Mouse (Mus musculus): ENCODE data around the gene Mettl7a1. TPM values are rescaled to one million over a fixed set of nuclear protein-coding genes. Genes with fewer than 3 reads are reported as not detected.
A peak's percentile ranks its signal among the peaks of the same experiment; 100 is the strongest.
"Not testable (repeated sequence)": the region's sequence is repeated elsewhere in the genome, so short reads cannot be mapped to it uniquely, and the experiment has no call there.

Mettl7a1 gene
- total and polyA plus RNA-seq, 2 experiments, result 201 to 366 TPM

- Histone ChIP-seq H3K4me3 (ENCODE audit: insufficient read depth, low read depth, low read length) (no peak overlapping the region), H3K9ac (ENCODE audit: low read depth, low read length) (no peak overlapping the region), H3K27me3 (ENCODE audit: control insufficient read depth, insufficient read depth, low read length) (no peaks in the 10 kb centered on the region), H3K4me1 (ENCODE audit: control insufficient read depth, insufficient read depth, low read length) (no peaks in the 10 kb centered on the region), H3K36me3 (ENCODE audit: control insufficient read depth, insufficient read depth, low read length) (no peaks in the 10 kb centered on the region), H3K79me2 (ENCODE audit: control insufficient read depth, insufficient read depth, low read length) (no peaks in the 10 kb centered on the region), H3K27ac (replicated peaks; ENCODE audit: insufficient read depth, low read depth, low read length) (no peak overlapping the region)
- 88% methylated on average over 5 of the region's 5 CpGs for WGBS
- TF ChIP-seq CTCF (IDR thresholded peaks at IDR 0.05; ENCODE audit: low read depth, low read length) (no peak), POLR2A (IDR thresholded peaks at IDR 0.05; ENCODE audit: extremely low read depth, insufficient read depth, low read length) (no peak)
- DNase-seq (ENCODE audit: extremely low read depth, low read depth, low spot score), result no peak
Measured at GRCm38 (mm10) chr15:100355876-100356275, 51.9 kb downstream of the Mettl7a1 start.

GRCm38 (mm10) chr15:100364242-100364641 lies 60.3 kb downstream of the Mettl7a1 start, which contains the start of gene Higd1c:
Gene Higd1c (plus strand): TSS chr15:100364542.
- Histone ChIP-seq H3K4me3 (ENCODE audit: insufficient read depth, low read depth, low read length) (no peak within 1 kb of the TSS), H3K36me3 (ENCODE audit: control insufficient read depth, insufficient read depth, low read length) (no peaks in the 10 kb centered on the region)
- no peak for TF ChIP-seq POLR2A (IDR thresholded peaks at IDR 0.05; ENCODE audit: extremely low read depth, insufficient read depth, low read length)
- no peak for TF ChIP-seq CTCF (IDR thresholded peaks at IDR 0.05; ENCODE audit: low read depth, low read length)

GRCm38 (mm10) chr15:100365967-100366366 lies 62.0 kb downstream of the Mettl7a1 start:
- WGBS, result 92% methylated on average over 9 of the region's 9 CpGs
- H3K27me3 ChIP-seq (ENCODE audit: control insufficient read depth, insufficient read depth, low read length); H3K79me2 ChIP-seq (ENCODE audit: control insufficient read depth, insufficient read depth, low read length); H3K4me1 ChIP-seq (ENCODE audit: control insufficient read depth, insufficient read depth, low read length); H3K27ac ChIP-seq (replicated peaks; ENCODE audit: insufficient read depth, low read depth, low read length); H3K9ac ChIP-seq (ENCODE audit: low read depth, low read length); H3K36me3 ChIP-seq (ENCODE audit: control insufficient read depth, insufficient read depth, low read length); DNase-seq (ENCODE audit: extremely low read depth, low read depth, low spot score); H3K4me3 ChIP-seq (ENCODE audit: insufficient read depth, low read depth, low read length): not testable (repeated sequence)

More at GRCm38 (mm10) chr15:100364242-100364641, 60.3 kb downstream of the Mettl7a1 start, which contains the start of gene Higd1c:
- no peak within 1 kb of the TSS for H3K27ac ChIP-seq (replicated peaks; ENCODE audit: insufficient read depth, low read depth, low read length)
- DNase-seq (ENCODE audit: extremely low read depth, low read depth, low spot score), result no peak
- H3K79me2 ChIP-seq (ENCODE audit: control insufficient read depth, insufficient read depth, low read length), result no peaks in the 10 kb centered on the region
- H3K9ac ChIP-seq (ENCODE audit: low read depth, low read length), result no peak within 1 kb of the TSS
- no peaks in the 10 kb centered on the region for H3K4me1 ChIP-seq (ENCODE audit: control insufficient read depth, insufficient read depth, low read length)
- H3K27me3 ChIP-seq (ENCODE audit: control insufficient read depth, insufficient read depth, low read length), result no peaks in the 10 kb centered on the region
- 79% methylated on average over 7 of the region's 7 CpGs for WGBS

- Histone ChIP-seq H3K4me1 (ENCODE audit: control insufficient read depth, insufficient read depth, low read length) (no peaks in the 10 kb centered on the region), H3K27me3 (ENCODE audit: control insufficient read depth, insufficient read depth, low read length) (no peaks in the 10 kb centered on the region), H3K4me3 (ENCODE audit: insufficient read depth, low read depth, low read length) (no peak overlapping the region), H3K27ac (replicated peaks; ENCODE audit: insufficient read depth, low read depth, low read length) (no peak overlapping the region), H3K9ac (ENCODE audit: low read depth, low read length) (no peak overlapping the region), H3K36me3 (ENCODE audit: control insufficient read depth, insufficient read depth, low read length) (no peaks in the 10 kb centered on the region), H3K79me2 (ENCODE audit: control insufficient read depth, insufficient read depth, low read length) (no peaks in the 10 kb centered on the region)
- 88% methylated on average over 7 of the region's 7 CpGs for WGBS
- TF ChIP-seq CTCF (IDR thresholded peaks at IDR 0.05; ENCODE audit: low read depth, low read length), result no peak
- no peak for DNase-seq (ENCODE audit: extremely low read depth, low read depth, low spot score)
Measured at GRCm38 (mm10) chr15:100367119-100367518, 63.2 kb downstream of the Mettl7a1 start.

- DNase-seq (ENCODE audit: extremely low read depth, low read depth, low spot score), result peak; percentile 58
- Histone ChIP-seq H3K27ac (replicated peaks; ENCODE audit: insufficient read depth, low read depth, low read length) (no peak overlapping the region), H3K4me1 (ENCODE audit: control insufficient read depth, insufficient read depth, low read length) (no peaks in the 10 kb centered on the region), H3K4me3 (ENCODE audit: insufficient read depth, low read depth, low read length) (no peak overlapping the region), H3K9ac (ENCODE audit: low read depth, low read length) (no peak overlapping the region), H3K36me3 (ENCODE audit: control insufficient read depth, insufficient read depth, low read length) (no peaks in the 10 kb centered on the region), H3K79me2 (ENCODE audit: control insufficient read depth, insufficient read depth, low read length) (no peaks in the 10 kb centered on the region), H3K27me3 (ENCODE audit: control insufficient read depth, insufficient read depth, low read length) (no peaks in the 10 kb centered on the region)
- TF ChIP-seq CTCF (IDR thresholded peaks at IDR 0.05; ENCODE audit: low read depth, low read length) (peak; percentile 31), POLR2A (IDR thresholded peaks at IDR 0.05; ENCODE audit: extremely low read depth, insufficient read depth, low read length) (no peak)
- 45% methylated on average over 5 of the region's 5 CpGs for WGBS
Measured at GRCm38 (mm10) chr15:100375066-100375465, 71.1 kb downstream of the Mettl7a1 start.

GRCm38 (mm10) chr15:100377847-100378505 lies 74.0 kb downstream of the Mettl7a1 start:
- not testable (repeated sequence) for H3K4me3 ChIP-seq (ENCODE audit: insufficient read depth, low read depth, low read length); H3K27me3 ChIP-seq (ENCODE audit: control insufficient read depth, insufficient read depth, low read length); H3K27ac ChIP-seq (replicated peaks; ENCODE audit: insufficient read depth, low read depth, low read length); DNase-seq (ENCODE audit: extremely low read depth, low read depth, low spot score); H3K4me1 ChIP-seq (ENCODE audit: control insufficient read depth, insufficient read depth, low read length); H3K79me2 ChIP-seq (ENCODE audit: control insufficient read depth, insufficient read depth, low read length); H3K9ac ChIP-seq (ENCODE audit: low read depth, low read length); H3K36me3 ChIP-seq (ENCODE audit: control insufficient read depth, insufficient read depth, low read length)
- 22% methylated on average over 3 of the region's 9 CpGs for WGBS

Other genes with a start within 250 kb of the Mettl7a1 start
- 11.2 and 16.8 TPM in 2 replicates for gene Atf1, start 76.3 kb upstream of the Mettl7a1 start, total RNA-seq (2014; rRNA removed)
- gene Atf1, start 76.3 kb upstream of the Mettl7a1 start, polyA plus RNA-seq (2012; rRNA removed), result 35.1 and 36.3 TPM in 2 replicates
- not detected in 2 replicates for gene Tmprss12, start 23.3 kb upstream of the Mettl7a1 start, total RNA-seq (2014; rRNA removed)
- not detected in 2 replicates for gene Tmprss12, start 23.3 kb upstream of the Mettl7a1 start, polyA plus RNA-seq (2012; rRNA removed)
- gene Mettl7a3, start 30.8 kb downstream of the Mettl7a1 start, total RNA-seq (2014; rRNA removed), result not detected in 2 replicates
- gene Mettl7a3, start 30.8 kb downstream of the Mettl7a1 start, polyA plus RNA-seq (2012; rRNA removed), result not detected in 2 replicates
- not detected in 2 replicates for gene Methig1, start 49.0 kb downstream of the Mettl7a1 start, total RNA-seq (2014; rRNA removed)
- 0.15 TPM in 1 of 2 replicates, not detected in the other for gene Methig1, start 49.0 kb downstream of the Mettl7a1 start, polyA plus RNA-seq (2012; rRNA removed)
- 0.13 TPM in 1 of 2 replicates, not detected in the other for gene Mettl7a2, start 49.1 kb downstream of the Mettl7a1 start, total RNA-seq (2014; rRNA removed)
- gene Mettl7a2, start 49.1 kb downstream of the Mettl7a1 start, polyA plus RNA-seq (2012; rRNA removed), result 0.05 and 0.18 TPM in 2 replicates
- gene Higd1c, start 60.4 kb downstream of the Mettl7a1 start, total RNA-seq (2014; rRNA removed), result not detected in 2 replicates
- not detected in 2 replicates for gene Higd1c, start 60.4 kb downstream of the Mettl7a1 start, polyA plus RNA-seq (2012; rRNA removed)
- not detected in 2 replicates for gene Gm5475, start 118.0 kb downstream of the Mettl7a1 start, total RNA-seq (2014; rRNA removed)
- not detected in 2 replicates for gene Gm5475, start 118.0 kb downstream of the Mettl7a1 start, polyA plus RNA-seq (2012; rRNA removed)
- 14.5 and 22.3 TPM in 2 replicates for gene Slc11a2, start 120.9 kb downstream of the Mettl7a1 start, total RNA-seq (2014; rRNA removed)
- 23.2 and 25.2 TPM in 2 replicates for gene Slc11a2, start 120.9 kb downstream of the Mettl7a1 start, polyA plus RNA-seq (2012; rRNA removed)
- 18.7 and 21.1 TPM in 2 replicates for gene Letmd1, start 164.9 kb downstream of the Mettl7a1 start, total RNA-seq (2014; rRNA removed)
- 38.7 and 39.9 TPM in 2 replicates for gene Letmd1, start 164.9 kb downstream of the Mettl7a1 start, polyA plus RNA-seq (2012; rRNA removed)
- gene Csrnp2, start 191.3 kb downstream of the Mettl7a1 start, total RNA-seq (2014; rRNA removed), result 0.92 and 1.1 TPM in 2 replicates
- gene Csrnp2, start 191.3 kb downstream of the Mettl7a1 start, polyA plus RNA-seq (2012; rRNA removed), result 0.78 and 1.1 TPM in 2 replicates
- gene Tfcp2, start 247.9 kb downstream of the Mettl7a1 start, total RNA-seq (2014; rRNA removed), result 4.0 and 5.9 TPM in 2 replicates
- gene Tfcp2, start 247.9 kb downstream of the Mettl7a1 start, polyA plus RNA-seq (2012; rRNA removed), result 3.9 and 5.8 TPM in 2 replicates